Mouse (Mus musculus) bone marrow macrophage, adult 2 months (primary cell): ENCODE measurements at regions not wholly inside any gene's neighbourhood (a gene's known extent, or its start where the extent isn't known, plus 50 kb on each side); places are given as distances from the start of the nearest gene placed in this dataset.

ENCODE experiments used
- CTCF ChIP-seq: IDR thresholded peaks from 2 replicates; pipeline ENCODE4 v1.5.1; 2012; ENCODE audit warnings: low read depth, mild to moderate bottlenecking, low read length, moderate library complexity
- POLR2A ChIP-seq: IDR thresholded peaks from 2 replicates; pipeline ENCODE4 v1.6.1; 2012; ENCODE audit warnings: mild to moderate bottlenecking, low read depth, low read length, borderline replicate concordance

- TF ChIP-seq CTCF (no peak), POLR2A (no peak)
Measured at GRCm38 (mm10) chr9:78782860-78783259, 167.5 kb downstream of the Cd109 start.
